Mouse (Mus musculus) heart, embryonic 10.5 days (tissue): ENCODE results near the gene Wdr76. TPM values are rescaled to one million over a fixed set of nuclear protein-coding genes. Genes with fewer than 3 reads are reported as not detected.
"Not testable (repeated sequence)": the region's sequence is repeated elsewhere in the genome, so short reads cannot be mapped to it uniquely, and the experiment has no call there.

Source experiments
- DNase-seq: peaks from one replicate; pipeline ENCODE4 v3.0.0-alpha.2; 2017; ENCODE audit warnings: low spot score
- H3K27ac ChIP-seq: fragments of 300-500 bp; sonication (generic); 2 replicates; pipeline ENCODE4 v1.5.1; 2016; ENCODE audit warnings: mild to moderate bottlenecking
- H3K27me3 ChIP-seq: fragments of 300-500 bp; sonication (generic); 2 replicates; pipeline ENCODE4 v1.6.1; 2016; ENCODE audit warnings: mild to moderate bottlenecking; ENCODE audit not compliant: poor library complexity, insufficient read depth, severe bottlenecking
- H3K36me3 ChIP-seq: fragments of 300-500 bp; sonication (generic); 2 replicates; pipeline ENCODE4 v1.6.1; 2016; ENCODE audit warnings: mild to moderate bottlenecking, moderate library complexity
- H3K4me1 ChIP-seq: fragments of 300-500 bp; sonication (generic); 2 replicates; pipeline ENCODE4 v1.6.1; 2016; ENCODE audit warnings: mild to moderate bottlenecking
- H3K4me3 ChIP-seq: fragments of 300-500 bp; sonication (generic); 2 replicates; pipeline ENCODE4 v1.5.1; 2016; ENCODE audit warnings: mild to moderate bottlenecking, moderate library complexity
- H3K9me3 ChIP-seq: fragments of 300-500 bp; sonication (generic); 2 replicates; pipeline ENCODE4 v1.6.1; 2016; ENCODE audit warnings: mild to moderate bottlenecking, moderate library complexity
- WGBS: fragments of 180-500 bp; shearing (Covaris S2); methylation state at CpG from one replicate; pipeline ENCODE4 v1.1.7; 2016; 5-methylcytosine and 5-hydroxymethylcytosine counted together
- polyA plus RNA-seq: library from polyadenylated mRNA; unstranded; fragments of >200 nt; fragmentation: Nextera tagmentation; extraction: Ambion mirVana; gene quantifications from 2 replicates; pipeline ENCODE4 v1.2.1, GENCODE M21; 2016

Gene Wdr76
- polyA plus RNA-seq, result 6.8 and 9.1 TPM in 2 replicates

DNA sequence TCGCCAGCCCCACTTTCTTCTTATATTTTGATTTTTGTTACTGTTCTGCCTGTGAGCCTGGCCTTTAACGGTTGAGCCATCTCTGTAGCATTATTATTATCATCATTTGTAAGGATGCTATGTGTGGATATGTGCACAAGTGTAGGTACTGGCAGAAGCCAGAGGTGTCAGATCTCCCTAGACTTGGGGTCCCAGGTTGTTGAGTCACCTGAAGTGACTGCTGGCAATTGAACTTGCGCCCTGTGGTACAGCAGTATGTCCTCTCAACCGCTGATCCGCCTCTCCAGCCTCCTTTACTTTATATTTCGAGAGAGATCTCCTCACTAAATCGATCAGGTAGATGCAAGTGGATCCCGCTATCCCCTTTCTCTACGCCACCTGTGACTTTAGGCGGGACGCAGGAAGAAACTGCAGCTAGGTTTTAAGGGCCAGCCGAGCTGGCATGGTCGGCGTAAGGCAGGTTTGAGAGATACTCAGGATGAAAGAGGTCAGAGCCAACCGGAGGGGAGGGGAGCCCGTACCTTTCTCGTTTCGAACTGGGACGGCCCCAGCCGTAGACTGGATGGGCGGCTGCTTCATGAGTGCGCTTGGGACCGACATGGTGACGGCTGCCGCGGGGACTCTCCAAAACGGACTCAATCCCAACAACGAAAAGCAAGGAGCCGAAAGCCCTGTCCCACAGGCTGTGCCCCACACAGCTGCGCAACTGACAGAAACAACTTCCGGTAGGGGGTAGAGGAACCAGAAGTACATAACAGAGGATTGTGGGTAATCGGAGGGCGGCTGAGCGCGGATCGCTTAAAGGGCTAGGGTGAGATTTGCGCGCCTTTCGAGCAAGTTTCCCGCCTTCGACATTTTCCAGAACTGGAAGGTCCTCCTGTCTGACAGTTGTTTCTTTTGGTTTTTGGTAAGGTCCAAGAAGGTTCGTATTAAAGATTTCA, at the start of gene Wdr76, which contains the start of gene Mfap1a:
TSS of gene Wdr76 (plus strand) at position 782 of the 941 bp plus-strand sequence.
TSS of gene Mfap1a (minus strand) at position 724 of the 941 bp plus-strand sequence.
- H3K4me3 ChIP-seq, result peak within 1 kb of the TSS; percentile 64
- H3K4me1 ChIP-seq, result peaks cover 15% of the 10 kb centered on the region
- 5% methylated on average over 42 of the region's 42 CpGs for WGBS
- H3K27me3 ChIP-seq, H3K9me3 ChIP-seq: not testable (repeated sequence)
- H3K36me3 ChIP-seq, result peaks cover 27% of the 10 kb centered on the region
- peak; percentile 95 for DNase-seq
- H3K27ac ChIP-seq, result peak within 1 kb of the TSS; percentile 78

DNA sequence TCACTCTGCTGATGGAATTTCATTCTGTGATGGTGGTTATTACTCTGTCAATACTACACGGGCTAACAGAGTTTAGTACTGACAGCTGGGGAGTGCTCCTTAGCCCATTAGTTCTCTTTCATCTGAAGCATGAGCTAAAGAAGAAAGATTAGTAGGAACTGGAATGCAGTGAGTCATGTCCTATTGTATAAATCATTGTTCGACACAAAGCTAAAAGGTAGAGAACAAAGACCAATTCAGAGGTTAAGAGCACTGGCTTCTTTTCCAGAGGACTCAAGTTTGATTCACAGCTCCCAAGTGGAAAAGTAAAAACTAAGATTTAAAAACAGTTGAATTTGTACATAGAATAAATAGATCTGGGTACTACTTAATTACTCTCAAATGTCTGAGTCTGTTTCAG, 46.5 kb upstream of the Wdr76 start:
- Histone ChIP-seq H3K27ac (no peak overlapping the region), H3K4me3 (no peak overlapping the region), H3K27me3 (no peaks in the 10 kb centered on the region), H3K36me3 (peaks cover 25% of the 10 kb centered on the region), H3K4me1 (peaks cover 14% of the 10 kb centered on the region; the same call in 1 of the 2 replicates), H3K9me3 (no peaks in the 10 kb centered on the region)
- DNase-seq, result no peak
- WGBS, result 86% methylated on average over 2 of the region's 2 CpGs

DNA sequence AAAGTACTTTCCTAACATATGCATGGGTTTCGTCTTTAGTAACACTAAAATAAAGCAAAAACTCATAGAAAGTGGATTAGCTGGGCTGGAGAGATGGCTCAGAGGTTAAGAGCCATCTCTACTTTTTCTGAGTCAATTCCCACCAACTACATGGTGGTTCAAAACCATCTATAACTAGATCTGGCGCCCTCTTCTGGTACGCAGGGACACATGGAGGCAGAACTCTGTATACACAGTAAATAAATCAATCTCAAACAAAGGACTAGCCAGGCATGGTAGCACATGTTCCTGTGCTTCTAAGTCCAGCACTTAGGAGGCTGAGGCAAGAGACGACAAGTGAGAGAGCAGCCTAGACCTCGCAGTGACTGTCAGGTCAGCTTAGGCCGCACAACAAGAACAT, 37.5 kb upstream of the Wdr76 start:
- not testable (repeated sequence) for H3K9me3 ChIP-seq, DNase-seq, H3K27ac ChIP-seq, H3K4me3 ChIP-seq, H3K36me3 ChIP-seq, H3K4me1 ChIP-seq, H3K27me3 ChIP-seq
- WGBS, result 84% methylated on average over 4 of the region's 6 CpGs

DNA sequence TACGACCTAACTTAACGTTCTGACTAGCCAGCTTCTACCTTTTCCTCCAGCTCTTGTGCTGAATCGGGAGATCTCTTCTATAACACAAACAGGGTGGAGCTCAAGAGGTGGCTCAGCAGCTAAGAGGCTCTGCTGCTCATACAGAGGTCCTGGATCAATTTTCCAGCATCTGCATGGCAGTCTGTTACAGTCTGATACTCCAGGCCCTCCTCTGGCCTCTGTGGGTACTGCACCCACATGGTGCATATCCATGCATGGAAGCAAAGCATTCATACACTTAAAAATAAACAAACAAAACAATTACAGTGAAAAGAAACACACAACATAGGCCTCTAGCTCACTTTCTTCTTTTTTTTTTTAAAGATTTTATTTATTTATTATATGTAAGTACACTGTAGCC, 33.7 kb upstream of the Wdr76 start:
- WGBS, result 93% methylated on average over 3 of the region's 3 CpGs

DNA sequence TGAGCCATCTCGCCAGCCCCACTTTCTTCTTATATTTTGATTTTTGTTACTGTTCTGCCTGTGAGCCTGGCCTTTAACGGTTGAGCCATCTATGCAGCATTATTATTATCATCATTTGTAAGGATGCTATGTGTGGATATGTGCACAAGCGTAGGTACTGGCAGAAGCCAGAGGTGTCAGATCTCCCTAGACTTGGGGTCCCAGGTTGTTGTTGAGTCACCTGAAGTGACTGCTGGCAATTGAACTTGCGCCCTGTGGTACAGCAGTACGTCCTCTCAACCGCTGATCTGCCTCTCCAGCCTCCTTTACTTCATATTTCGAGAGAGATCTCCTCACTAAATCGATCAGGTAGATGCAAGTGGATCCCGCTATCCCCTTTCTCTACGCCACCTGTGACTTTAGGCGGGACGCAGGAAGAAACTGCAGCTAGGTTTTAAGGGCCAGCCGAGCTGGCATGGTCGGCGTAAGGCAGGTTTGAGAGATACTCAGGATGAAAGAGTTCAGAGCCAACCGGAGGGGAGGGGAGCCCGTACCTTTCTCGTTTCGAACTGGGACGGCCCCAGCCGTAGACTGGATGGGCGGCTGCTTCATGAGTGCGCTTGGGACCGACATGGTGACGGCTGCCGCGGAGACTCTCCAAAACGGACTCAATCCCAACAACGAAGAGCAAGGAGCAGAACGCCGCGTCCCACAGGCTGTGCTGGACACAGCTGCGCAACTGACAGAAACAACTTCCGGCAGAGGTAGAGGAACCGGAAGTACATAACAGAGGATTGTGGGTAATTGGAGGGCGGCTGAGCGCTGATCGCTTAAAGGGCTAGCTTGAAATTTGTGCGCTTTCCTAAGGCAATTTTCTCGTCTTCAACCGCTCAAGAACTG, 33.0 kb upstream of the Wdr76 start, which contains the start of gene Mfap1b:
TSS of gene Mfap1b (minus strand) at position 767 of the 879 bp plus-strand sequence.
- 5% methylated on average over 41 of the region's 41 CpGs for WGBS
- not testable (repeated sequence) for H3K27me3 ChIP-seq, H3K4me1 ChIP-seq, H3K36me3 ChIP-seq, H3K9me3 ChIP-seq
- DNase-seq, result peak; percentile 94
- Histone ChIP-seq H3K4me3 (peak within 1 kb of the TSS; percentile 66), H3K27ac (peak within 1 kb of the TSS; percentile 64)

More for the DNA sequence above, 33.7 kb upstream of the Wdr76 start:
- not testable (repeated sequence) for H3K27ac ChIP-seq, DNase-seq, H3K27me3 ChIP-seq, H3K36me3 ChIP-seq, H3K4me1 ChIP-seq, H3K9me3 ChIP-seq
- H3K4me3 ChIP-seq, result 0 out of 2 replicates have a peak overlapping the region, but pooled peaks have one; percentile 66

DNA sequence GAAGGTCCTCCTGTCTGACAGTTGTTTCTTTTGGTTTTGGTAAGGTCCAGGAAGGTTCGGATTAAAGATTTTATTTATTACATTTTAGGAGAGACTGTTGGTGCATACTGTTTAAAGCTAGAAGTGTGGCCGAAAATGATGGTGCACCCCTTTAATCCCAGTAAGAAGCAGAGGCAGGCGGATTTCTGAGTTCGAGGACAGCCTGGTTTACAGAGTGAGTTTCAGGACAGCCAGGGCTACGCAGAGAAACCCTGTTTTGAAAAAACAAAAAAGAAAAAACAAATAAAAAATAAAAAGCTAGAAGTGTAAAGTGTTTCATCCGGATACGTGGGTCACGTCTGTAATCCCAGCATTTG, 32.4 kb upstream of the Wdr76 start:
- Histone ChIP-seq H3K27me3 (no peaks in the 10 kb centered on the region), H3K9me3 (no peaks in the 10 kb centered on the region), H3K27ac (peak overlapping the region; percentile 64), H3K4me1 (no peaks in the 10 kb centered on the region), H3K36me3 (peaks cover 7% of the 10 kb centered on the region; the same call in 1 of the 2 replicates), H3K4me3 (peak overlapping the region; percentile 66)
- DNase-seq, result no peak
- 31% methylated on average over 8 of the region's 8 CpGs for WGBS

DNA sequence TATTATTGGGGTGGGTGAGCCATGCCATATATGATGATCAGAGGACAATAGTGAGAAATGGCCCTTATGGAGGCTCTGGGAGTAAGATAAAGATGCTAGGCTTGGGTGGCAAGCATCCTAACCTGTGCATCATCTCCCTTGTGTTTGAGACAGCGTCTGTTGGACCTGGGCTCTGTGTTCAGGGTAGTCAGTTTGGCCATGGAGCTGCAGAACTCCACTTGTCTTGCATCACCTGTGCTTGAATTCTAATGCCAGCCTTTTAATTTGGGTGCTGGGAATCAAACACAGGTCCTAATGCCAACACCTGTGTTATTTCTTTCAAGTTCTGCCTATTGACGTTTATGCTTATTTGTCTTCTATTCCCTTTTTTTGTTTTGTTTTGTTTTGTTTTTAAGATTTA, 31.2 kb upstream of the Wdr76 start:
- H3K36me3 ChIP-seq, DNase-seq, H3K4me3 ChIP-seq, H3K9me3 ChIP-seq, H3K27ac ChIP-seq, H3K27me3 ChIP-seq, H3K4me1 ChIP-seq: not testable (repeated sequence)
- 91% methylated on average over 2 of the region's 2 CpGs for WGBS

DNA sequence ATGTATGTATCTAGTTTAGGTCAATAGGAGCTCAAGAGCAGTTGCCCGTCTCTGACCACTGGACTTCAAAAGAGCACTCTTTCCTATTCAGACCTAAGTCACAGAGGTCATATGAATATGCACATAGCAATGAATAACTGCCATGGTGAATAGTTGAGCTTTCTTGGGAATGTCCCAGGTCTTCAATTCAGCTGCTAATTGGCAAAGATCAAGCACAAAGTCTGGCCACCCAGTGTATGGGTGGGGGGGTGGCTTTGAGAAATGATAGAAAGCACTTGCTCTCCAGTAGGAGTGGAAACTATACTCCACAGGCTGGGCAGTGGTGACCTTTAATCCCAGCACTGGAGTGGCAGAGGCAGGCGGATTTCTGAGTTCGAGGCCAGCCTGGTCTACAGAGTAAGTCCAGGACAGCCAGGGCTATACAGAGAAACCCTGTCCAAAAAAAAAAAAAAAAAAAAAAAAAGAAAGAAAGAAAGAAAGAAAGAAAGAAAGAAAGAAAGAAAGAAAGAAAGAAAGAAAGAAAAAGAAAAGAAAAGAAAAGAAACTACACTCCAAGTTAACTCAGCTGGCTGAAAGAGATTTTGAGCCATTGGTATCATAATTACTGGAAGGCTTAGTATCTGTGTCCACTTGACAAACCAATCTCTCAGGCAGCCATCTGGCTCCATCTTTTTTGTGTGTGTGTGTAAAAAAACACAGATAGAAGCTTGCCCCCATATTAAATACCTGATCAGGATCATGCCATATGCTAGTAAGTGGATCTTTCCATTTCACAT, 28.8 kb upstream of the Wdr76 start:
- 81% methylated on average over 3 of the region's 3 CpGs for WGBS
- Histone ChIP-seq H3K4me3 (no peak overlapping the region), H3K9me3 (no peaks in the 10 kb centered on the region), H3K27me3 (no peaks in the 10 kb centered on the region), H3K36me3 (no peaks in the 10 kb centered on the region), H3K27ac (no peak overlapping the region), H3K4me1 (no peaks in the 10 kb centered on the region)
- DNase-seq, result no peak

DNA sequence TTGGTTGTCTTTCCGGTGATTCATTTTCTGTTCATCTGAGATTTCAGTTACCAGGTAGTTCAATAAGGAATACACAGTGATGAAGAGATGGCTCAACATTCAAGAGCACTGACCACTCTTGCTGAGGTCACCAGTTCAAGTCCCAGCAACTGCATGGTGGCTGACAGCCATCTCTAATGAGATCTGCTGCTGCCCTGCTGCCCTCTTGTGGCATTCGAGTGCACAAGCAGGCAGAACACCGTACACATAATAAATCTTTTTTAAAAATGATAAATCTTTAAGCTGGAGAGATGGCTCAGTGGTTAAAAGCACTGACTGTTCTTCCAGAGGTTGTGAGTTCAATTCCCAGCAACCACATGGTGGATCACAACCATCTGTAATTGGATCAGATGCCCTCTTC, 26.0 kb upstream of the Wdr76 start:
- no peak overlapping the region for H3K27ac ChIP-seq
- 55% methylated on average over 3 of the region's 3 CpGs for WGBS
- H3K4me1 ChIP-seq, result no peaks in the 10 kb centered on the region

DNA sequence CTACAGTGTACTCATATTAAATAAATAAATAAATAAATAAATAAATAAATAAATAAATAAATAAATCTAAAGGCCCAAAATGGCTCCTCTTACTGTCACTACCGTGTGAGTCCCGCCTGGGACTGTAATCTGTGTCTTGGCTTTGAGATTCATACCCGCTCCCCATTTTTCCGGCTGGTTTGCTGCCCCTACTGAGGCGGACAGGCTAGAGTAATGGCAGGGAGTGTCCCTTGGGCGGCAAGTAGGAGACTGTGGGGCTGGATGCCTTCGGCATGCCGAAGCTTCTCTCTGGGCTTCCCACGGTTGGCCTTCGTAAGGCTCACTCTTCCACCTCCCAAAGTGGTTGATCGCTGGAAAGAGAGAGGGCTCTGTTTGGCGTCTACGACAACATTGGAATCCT, 25.6 kb upstream of the Wdr76 start:
- H3K4me3 ChIP-seq, H3K36me3 ChIP-seq, H3K27me3 ChIP-seq, H3K9me3 ChIP-seq, H3K27ac ChIP-seq, H3K4me1 ChIP-seq: not testable (repeated sequence)
- DNase-seq, result peak; percentile 61
- WGBS, result 81% methylated on average over 13 of the region's 13 CpGs

More for the DNA sequence above, 26.0 kb upstream of the Wdr76 start:
- Histone ChIP-seq H3K9me3 (no peaks in the 10 kb centered on the region), H3K27me3 (no peaks in the 10 kb centered on the region), H3K4me3 (no peak overlapping the region), H3K36me3 (no peaks in the 10 kb centered on the region)
- peak; percentile 63 for DNase-seq

DNA sequence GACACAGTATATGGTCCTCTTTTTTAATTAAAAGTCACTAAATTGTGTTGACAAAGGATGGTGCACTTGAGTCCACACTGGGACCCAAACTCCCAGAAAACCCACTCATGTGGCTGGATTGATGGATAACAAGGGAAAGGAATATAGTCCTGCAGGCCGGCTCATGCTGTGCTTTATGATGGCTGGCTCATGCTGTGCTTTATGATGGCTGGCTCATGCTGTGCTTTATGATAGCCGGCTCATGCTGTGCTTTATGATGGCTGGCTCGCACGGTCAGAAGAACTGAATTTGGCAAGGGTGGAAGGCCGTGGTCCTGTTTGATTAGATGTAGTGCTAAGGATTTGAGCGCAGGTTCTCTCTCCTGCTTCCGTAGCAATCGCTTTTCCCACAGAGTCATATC, 22.9 kb upstream of the Wdr76 start:
- 75% methylated on average over 8 of the region's 8 CpGs for WGBS
- no peaks in the 10 kb centered on the region for H3K36me3 ChIP-seq
- DNase-seq, result peak; percentile 61
- no peaks in the 10 kb centered on the region for H3K27me3 ChIP-seq
- no peaks in the 10 kb centered on the region for H3K9me3 ChIP-seq
- H3K4me1 ChIP-seq, result no peaks in the 10 kb centered on the region
- H3K27ac ChIP-seq, result no peak overlapping the region
- no peak overlapping the region for H3K4me3 ChIP-seq

DNA sequence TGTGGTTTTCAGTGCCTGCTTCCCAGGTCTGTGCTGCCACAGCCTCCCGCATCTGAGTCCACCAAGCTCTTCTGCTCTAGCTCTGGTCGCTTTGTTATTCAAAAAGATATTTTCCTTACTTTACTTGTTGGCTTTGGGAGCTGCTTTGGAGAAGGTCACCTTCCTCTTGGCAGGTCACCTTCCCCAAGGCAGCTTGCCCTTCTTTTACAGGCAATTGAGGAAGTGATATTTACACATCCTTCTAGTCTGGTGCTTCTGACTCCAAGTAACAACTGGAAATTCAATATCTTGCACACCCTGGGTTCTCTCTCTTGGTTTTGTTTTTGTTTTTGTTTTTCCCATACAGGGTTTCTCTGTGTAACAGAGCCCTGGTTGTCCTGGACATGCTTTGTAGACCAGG, 22.1 kb upstream of the Wdr76 start:
- not testable (repeated sequence) for H3K4me1 ChIP-seq, H3K27me3 ChIP-seq, H3K36me3 ChIP-seq, H3K4me3 ChIP-seq, H3K27ac ChIP-seq, DNase-seq, H3K9me3 ChIP-seq
- WGBS, result 79% methylated on average over 2 of the region's 2 CpGs
